Mouse (Mus musculus): ENCODE measurements at regions not wholly inside any gene's neighbourhood (a gene's known extent, or its start where the extent isn't known, plus 50 kb on each side); places are given as distances from the start of the nearest gene placed in this dataset.

DNA sequence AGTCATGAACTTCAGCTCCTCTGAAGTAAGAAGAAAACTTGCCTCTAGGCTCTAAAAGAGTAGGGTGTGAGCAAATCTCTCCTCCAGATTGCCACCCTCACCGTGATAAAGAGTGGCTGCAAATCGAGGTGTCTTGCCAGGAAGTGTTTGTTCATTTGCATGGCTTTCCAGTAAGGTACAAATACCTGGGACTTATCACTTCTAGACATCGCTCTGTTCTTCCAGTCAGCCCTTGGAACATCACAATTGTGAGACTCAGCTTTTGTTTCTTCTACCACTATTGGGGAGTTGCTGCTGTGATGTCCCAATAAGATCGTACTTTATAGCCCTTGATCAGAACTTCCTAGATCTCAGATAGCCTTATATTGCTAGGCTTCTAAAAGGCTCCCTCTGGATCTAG lies 566.9 kb upstream of the A1bg start:
- ATAC-seq (replicated peaks; ENCODE audit: low FRiP score) (no peak), DNase-seq (ENCODE audit: low spot score) (no peak)
- 92% methylated on average over 4 of the region's 4 CpGs for WGBS

DNA sequence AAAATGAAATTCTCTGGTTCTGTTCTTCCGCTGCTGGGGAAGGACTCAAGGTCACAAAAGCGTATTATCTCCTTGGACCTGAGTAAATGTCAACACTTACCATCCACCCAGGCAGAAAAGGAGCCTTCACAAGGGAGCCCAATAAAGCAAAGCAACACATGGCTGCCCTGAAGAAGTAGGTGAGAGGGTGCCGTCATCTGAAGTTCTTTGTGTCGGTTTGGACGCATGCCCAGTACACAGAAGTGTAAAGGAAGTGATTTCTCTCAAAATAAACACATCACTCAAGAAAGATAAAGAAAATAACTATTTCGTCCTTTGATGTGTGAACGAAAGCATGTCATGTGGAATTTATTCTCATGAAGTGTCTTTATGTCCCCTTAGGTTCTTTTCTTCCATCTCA lies 559.0 kb upstream of the A1bg start:
- H3K4me1 ChIP-seq (replicated peaks; ENCODE audit: control insufficient read depth, insufficient read depth, low read length), result no peaks in the 10 kb centered on the region
- H3K9me3 ChIP-seq (ENCODE audit: control insufficient read depth, low read length), result no peaks in the 10 kb centered on the region
- ATAC-seq (replicated peaks; ENCODE audit: low FRiP score) (no peak), DNase-seq (ENCODE audit: low spot score) (no peak)
- H3K9ac ChIP-seq (ENCODE audit: low read length), result no peak overlapping the region
- no peaks in the 10 kb centered on the region for H3K27me3 ChIP-seq (ENCODE audit: control insufficient read depth, insufficient read depth, low read length)
- no peaks in the 10 kb centered on the region for H3K36me3 ChIP-seq (ENCODE audit: control insufficient read depth, insufficient read depth, low read length)
- no peak overlapping the region for H3K4me3 ChIP-seq (ENCODE audit: low read depth, low read length)
- H3K4me2 ChIP-seq (ENCODE audit: low read depth, low read length, severe bottlenecking), result no peak overlapping the region
- WGBS, result 82% methylated on average over 7 of the region's 7 CpGs
- no peak overlapping the region for H3K27ac ChIP-seq (ENCODE audit: low read depth, low read length)

More for the DNA sequence above, 566.9 kb upstream of the A1bg start:
- no peaks in the 10 kb centered on the region for H3K27me3 ChIP-seq (ENCODE audit: control insufficient read depth, insufficient read depth, low read length)
- H3K4me1 ChIP-seq (replicated peaks; ENCODE audit: control insufficient read depth, insufficient read depth, low read length), result no peaks in the 10 kb centered on the region
- no peaks in the 10 kb centered on the region for H3K36me3 ChIP-seq (ENCODE audit: control insufficient read depth, insufficient read depth, low read length)
- H3K4me3 ChIP-seq (ENCODE audit: low read depth, low read length), result no peak overlapping the region
- H3K27ac ChIP-seq (ENCODE audit: low read depth, low read length), result no peak overlapping the region
- H3K4me2 ChIP-seq (ENCODE audit: low read depth, low read length, severe bottlenecking), result no peak overlapping the region
- H3K9ac ChIP-seq (ENCODE audit: low read length), result no peak overlapping the region
- no peaks in the 10 kb centered on the region for H3K9me3 ChIP-seq (ENCODE audit: control insufficient read depth, low read length)

DNA sequence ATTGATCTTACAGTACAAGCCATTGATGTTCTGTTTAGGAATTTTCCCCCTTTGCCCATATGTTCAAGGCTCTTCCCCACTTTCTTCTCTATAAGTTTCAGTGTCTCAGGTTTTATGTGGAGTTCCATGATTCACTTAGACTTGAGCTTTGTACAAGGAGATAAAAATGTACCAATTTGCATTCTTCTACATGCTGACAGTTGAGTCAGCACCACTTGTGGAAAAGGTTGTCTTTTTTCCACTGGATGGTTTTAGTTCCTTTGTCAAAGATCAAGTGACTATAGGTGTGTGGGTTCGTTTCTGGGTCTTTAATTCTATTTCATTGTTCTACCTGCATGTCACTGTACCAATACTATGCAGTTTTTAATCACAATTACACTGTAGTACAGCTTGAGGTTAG lies 551.1 kb upstream of the A1bg start:
- Histone ChIP-seq H3K9me3 (ENCODE audit: control insufficient read depth, low read length) (no peaks in the 10 kb centered on the region), H3K27ac (ENCODE audit: low read depth, low read length) (no peak overlapping the region), H3K4me1 (replicated peaks; ENCODE audit: control insufficient read depth, insufficient read depth, low read length) (no peaks in the 10 kb centered on the region), H3K36me3 (ENCODE audit: control insufficient read depth, insufficient read depth, low read length) (no peaks in the 10 kb centered on the region), H3K27me3 (ENCODE audit: control insufficient read depth, insufficient read depth, low read length) (no peaks in the 10 kb centered on the region), H3K4me3 (ENCODE audit: low read depth, low read length) (no peak overlapping the region), H3K4me2 (ENCODE audit: low read depth, low read length, severe bottlenecking) (no peak overlapping the region), H3K9ac (ENCODE audit: low read length) (no peak overlapping the region)
- ATAC-seq (replicated peaks; ENCODE audit: low FRiP score) (no peak), DNase-seq (ENCODE audit: low spot score) (no peak)
- WGBS, result 58% methylated on average over 1 of the region's 1 CpGs

DNA sequence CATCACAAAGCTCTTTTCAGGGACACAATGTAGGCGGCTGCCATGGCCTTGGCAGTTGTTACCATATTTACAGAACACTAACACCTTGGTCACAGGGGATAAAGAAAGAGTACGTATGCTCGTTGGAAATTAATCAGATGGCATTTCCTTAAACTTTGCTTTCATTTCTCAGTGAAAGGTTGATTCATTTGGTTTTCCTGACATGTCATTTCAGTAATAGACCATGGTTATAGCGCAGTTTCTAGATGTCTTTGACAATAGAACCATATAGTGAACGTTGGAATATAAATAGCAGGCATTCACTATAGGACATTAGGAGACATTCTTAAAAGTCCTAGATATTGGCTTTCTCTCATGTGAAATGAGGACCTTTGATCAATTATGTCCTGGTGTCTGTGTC lies 532.2 kb upstream of the A1bg start:
- Histone ChIP-seq H3K4me3 (ENCODE audit: low read depth, low read length) (no peak overlapping the region), H3K9ac (ENCODE audit: low read length) (no peak overlapping the region), H3K36me3 (ENCODE audit: control insufficient read depth, insufficient read depth, low read length) (no peaks in the 10 kb centered on the region), H3K4me2 (ENCODE audit: low read depth, low read length, severe bottlenecking) (no peak overlapping the region), H3K27ac (ENCODE audit: low read depth, low read length) (no peak overlapping the region), H3K4me1 (replicated peaks; ENCODE audit: control insufficient read depth, insufficient read depth, low read length) (no peaks in the 10 kb centered on the region), H3K27me3 (ENCODE audit: control insufficient read depth, insufficient read depth, low read length) (no peaks in the 10 kb centered on the region), H3K9me3 (ENCODE audit: control insufficient read depth, low read length) (no peaks in the 10 kb centered on the region)
- ATAC-seq (replicated peaks; ENCODE audit: low FRiP score), result no peak
- WGBS, result 94% methylated on average over 5 of the region's 5 CpGs
- DNase-seq (ENCODE audit: low spot score), result no peak

DNA sequence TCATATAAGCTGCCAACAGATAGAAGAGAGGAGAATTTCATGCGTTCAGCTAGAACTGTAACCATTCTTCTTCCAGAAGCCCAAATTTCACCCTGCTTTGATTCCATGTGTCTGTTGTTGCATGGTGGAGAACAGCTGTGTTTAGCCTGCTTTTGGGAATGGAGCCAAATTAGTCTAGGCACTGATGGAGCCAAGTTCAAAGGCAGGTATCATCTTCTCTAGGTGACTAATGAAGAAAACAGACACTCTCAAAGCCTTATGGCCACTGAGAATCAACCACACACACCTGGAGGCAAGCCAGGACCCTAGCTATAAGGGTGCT lies 531.5 kb upstream of the A1bg start:
- ATAC-seq (replicated peaks; ENCODE audit: low FRiP score) (no peak), DNase-seq (ENCODE audit: low spot score) (no peak)
- 84% methylated on average over 1 of the region's 1 CpGs for WGBS
- no peaks in the 10 kb centered on the region for H3K36me3 ChIP-seq (ENCODE audit: control insufficient read depth, insufficient read depth, low read length)
- H3K27ac ChIP-seq (ENCODE audit: low read depth, low read length), result no peak overlapping the region
- no peaks in the 10 kb centered on the region for H3K4me1 ChIP-seq (replicated peaks; ENCODE audit: control insufficient read depth, insufficient read depth, low read length)
- H3K9me3 ChIP-seq (ENCODE audit: control insufficient read depth, low read length), result no peaks in the 10 kb centered on the region
- no peak overlapping the region for H3K4me2 ChIP-seq (ENCODE audit: low read depth, low read length, severe bottlenecking)
- no peaks in the 10 kb centered on the region for H3K27me3 ChIP-seq (ENCODE audit: control insufficient read depth, insufficient read depth, low read length)
- H3K9ac ChIP-seq (ENCODE audit: low read length), result no peak overlapping the region
- H3K4me3 ChIP-seq (ENCODE audit: low read depth, low read length), result no peak overlapping the region

DNA sequence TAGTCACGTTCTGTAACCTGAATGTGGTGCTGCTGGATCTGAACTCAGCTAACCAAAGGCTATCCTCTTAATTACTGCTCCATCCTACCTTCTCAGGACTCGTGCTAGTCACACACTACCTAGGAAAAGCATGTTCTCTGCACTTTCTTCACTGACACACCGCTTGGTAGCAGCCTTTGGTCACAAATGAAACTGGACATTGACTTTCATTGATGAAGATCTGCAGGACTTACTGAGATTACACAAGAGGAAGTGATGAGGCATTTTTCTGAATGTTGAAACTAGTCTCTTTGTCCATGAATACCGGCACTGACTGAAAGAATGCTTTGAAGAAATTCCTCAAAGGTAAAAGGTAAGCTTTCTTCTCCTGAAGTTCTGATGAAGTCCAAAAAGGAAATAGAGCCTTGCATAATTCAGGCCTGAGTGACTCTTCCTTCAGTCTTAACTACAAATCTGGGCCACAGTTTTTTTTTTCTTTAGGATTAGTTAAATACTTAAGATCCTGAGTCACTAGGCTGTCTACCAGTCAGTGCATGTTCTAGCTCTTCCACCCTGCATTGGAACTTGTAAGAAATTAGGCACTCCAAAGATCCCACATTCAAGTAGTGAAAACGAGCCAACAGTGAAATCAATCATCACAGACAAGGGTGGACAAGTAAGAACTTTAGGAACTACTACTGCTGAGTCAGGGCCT lies 531.0 kb upstream of the A1bg start:
- 80% methylated on average over 5 of the region's 5 CpGs for WGBS

DNA sequence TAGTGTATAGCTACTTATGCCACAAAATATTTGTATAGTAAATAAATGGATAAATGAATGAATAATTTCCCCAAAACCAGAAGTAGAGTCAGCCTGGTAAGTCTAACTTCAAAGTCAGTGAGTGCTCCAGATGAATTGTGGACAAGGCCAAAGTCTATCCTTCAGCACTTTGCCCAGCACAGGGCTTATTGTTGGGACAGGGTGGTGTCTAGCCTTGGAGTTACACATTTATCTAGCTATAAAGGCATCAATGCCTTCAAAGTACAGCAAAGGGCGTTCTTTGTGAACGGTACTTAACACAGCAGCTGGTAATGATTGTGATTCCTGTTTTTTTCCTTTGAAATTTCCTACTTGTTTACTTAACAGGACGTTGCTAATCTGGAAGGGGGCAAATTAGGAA lies 527.4 kb upstream of the A1bg start:
- Histone ChIP-seq H3K4me3 (ENCODE audit: low read depth, low read length) (no peak overlapping the region), H3K36me3 (ENCODE audit: control insufficient read depth, insufficient read depth, low read length) (no peaks in the 10 kb centered on the region), H3K9me3 (ENCODE audit: control insufficient read depth, low read length) (no peaks in the 10 kb centered on the region), H3K27ac (ENCODE audit: low read depth, low read length) (no peak overlapping the region), H3K27me3 (ENCODE audit: control insufficient read depth, insufficient read depth, low read length) (no peaks in the 10 kb centered on the region), H3K4me2 (ENCODE audit: low read depth, low read length, severe bottlenecking) (no peak overlapping the region), H3K4me1 (replicated peaks; ENCODE audit: control insufficient read depth, insufficient read depth, low read length) (no peaks in the 10 kb centered on the region), H3K9ac (ENCODE audit: low read length) (no peak overlapping the region)
- 32% methylated on average over 3 of the region's 3 CpGs for WGBS
- DNase-seq (ENCODE audit: low spot score), result no peak
- no peak for ATAC-seq (replicated peaks; ENCODE audit: low FRiP score)

More for the DNA sequence above, 531.0 kb upstream of the A1bg start:
- H3K27ac ChIP-seq (ENCODE audit: low read depth, low read length), result no peak overlapping the region
- H3K9ac ChIP-seq (ENCODE audit: low read length), result no peak overlapping the region
- H3K4me3 ChIP-seq (ENCODE audit: low read depth, low read length), result no peak overlapping the region
- ATAC-seq (replicated peaks; ENCODE audit: low FRiP score) (no peak), DNase-seq (ENCODE audit: low spot score) (no peak)
- H3K4me1 ChIP-seq (replicated peaks; ENCODE audit: control insufficient read depth, insufficient read depth, low read length), result no peaks in the 10 kb centered on the region
- no peak overlapping the region for H3K4me2 ChIP-seq (ENCODE audit: low read depth, low read length, severe bottlenecking)
- no peaks in the 10 kb centered on the region for H3K36me3 ChIP-seq (ENCODE audit: control insufficient read depth, insufficient read depth, low read length)
- H3K9me3 ChIP-seq (ENCODE audit: control insufficient read depth, low read length), result no peaks in the 10 kb centered on the region
- no peaks in the 10 kb centered on the region for H3K27me3 ChIP-seq (ENCODE audit: control insufficient read depth, insufficient read depth, low read length)

DNA sequence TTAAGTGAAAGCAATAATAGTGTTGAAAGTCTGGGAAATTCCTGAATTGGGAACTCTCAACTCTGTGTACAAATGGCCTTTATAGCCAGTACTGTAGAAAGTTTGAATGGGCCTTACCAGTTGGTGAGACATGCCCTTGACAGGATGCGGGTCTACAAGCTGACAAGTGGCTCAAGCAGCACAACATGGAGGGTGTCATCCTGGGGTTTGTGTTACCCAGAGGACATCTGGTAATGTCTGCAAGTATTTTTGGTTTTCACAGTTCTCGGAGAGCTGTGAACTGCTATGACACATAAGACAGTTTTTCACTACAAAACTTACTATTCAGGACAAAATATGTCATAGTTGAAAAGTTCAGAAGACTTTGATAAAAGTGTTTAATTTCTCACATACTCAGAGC lies 525.7 kb upstream of the A1bg start:
- no peak overlapping the region for H3K27ac ChIP-seq (ENCODE audit: low read depth, low read length)
- no peak overlapping the region for H3K9ac ChIP-seq (ENCODE audit: low read length)
- DNase-seq (ENCODE audit: low spot score) (no peak), ATAC-seq (replicated peaks; ENCODE audit: low FRiP score) (no peak)
- WGBS, result 87% methylated on average over 2 of the region's 2 CpGs
- H3K9me3 ChIP-seq (ENCODE audit: control insufficient read depth, low read length), result no peaks in the 10 kb centered on the region
- no peaks in the 10 kb centered on the region for H3K4me1 ChIP-seq (replicated peaks; ENCODE audit: control insufficient read depth, insufficient read depth, low read length)
- H3K36me3 ChIP-seq (ENCODE audit: control insufficient read depth, insufficient read depth, low read length), result no peaks in the 10 kb centered on the region
- no peaks in the 10 kb centered on the region for H3K27me3 ChIP-seq (ENCODE audit: control insufficient read depth, insufficient read depth, low read length)
- H3K4me2 ChIP-seq (ENCODE audit: low read depth, low read length, severe bottlenecking), result no peak overlapping the region
- no peak overlapping the region for H3K4me3 ChIP-seq (ENCODE audit: low read depth, low read length)

DNA sequence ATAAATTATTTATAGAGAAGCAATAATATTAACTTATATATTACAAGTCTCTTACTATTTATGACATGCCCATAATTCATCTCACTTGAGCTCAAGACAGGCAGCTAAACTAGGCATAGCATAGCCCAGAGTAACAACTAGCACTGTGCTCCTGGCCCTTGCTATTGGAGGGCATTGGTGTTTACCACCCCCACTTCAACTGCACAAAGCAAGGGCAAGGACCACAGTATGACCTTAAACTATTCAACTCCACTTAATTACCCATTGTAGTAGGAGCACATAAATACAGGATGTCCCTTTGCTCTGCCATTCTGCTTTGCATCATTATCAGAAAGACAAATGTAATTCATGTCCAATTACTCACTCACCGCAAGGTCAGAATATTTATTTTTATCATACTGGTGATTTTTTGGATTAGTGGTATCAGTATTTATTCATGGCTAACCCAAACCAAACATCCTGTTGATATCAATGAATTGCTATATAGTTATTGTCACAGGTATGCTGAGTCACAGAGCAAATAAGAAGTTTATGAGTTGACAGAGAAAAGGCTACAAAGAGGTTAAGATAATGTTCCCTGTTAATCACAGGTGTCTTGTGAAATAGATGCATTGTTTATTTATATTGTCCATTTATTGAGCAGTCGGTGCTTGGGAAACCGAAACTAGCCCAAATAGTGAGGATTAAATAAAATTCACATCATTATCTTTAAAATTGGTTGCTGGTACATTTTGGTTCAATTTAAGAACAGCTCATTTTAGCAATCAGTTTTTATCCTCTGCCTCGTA lies 523.4 kb upstream of the A1bg start:
- Histone ChIP-seq H3K4me3 (ENCODE audit: low read depth, low read length) (no peak overlapping the region), H3K27me3 (ENCODE audit: control insufficient read depth, insufficient read depth, low read length) (no peaks in the 10 kb centered on the region), H3K4me2 (ENCODE audit: low read depth, low read length, severe bottlenecking) (no peak overlapping the region), H3K9me3 (ENCODE audit: control insufficient read depth, low read length) (no peaks in the 10 kb centered on the region), H3K9ac (ENCODE audit: low read length) (no peak overlapping the region), H3K36me3 (ENCODE audit: control insufficient read depth, insufficient read depth, low read length) (no peaks in the 10 kb centered on the region), H3K4me1 (replicated peaks; ENCODE audit: control insufficient read depth, insufficient read depth, low read length) (no peaks in the 10 kb centered on the region), H3K27ac (ENCODE audit: low read depth, low read length) (no peak overlapping the region)
- DNase-seq (ENCODE audit: low spot score), result no peak
- ATAC-seq (replicated peaks; ENCODE audit: low FRiP score), result no peak
- 89% methylated on average over 4 of the region's 4 CpGs for WGBS

All from forebrain, embryonic 11.5 days (tissue).